Mouse (Mus musculus): ENCODE measurements around the gene Ttll5. TPM values are rescaled to one million over a fixed set of nuclear protein-coding genes. Genes with fewer than 3 reads are reported as not detected.

Gene Ttll5
- polyA plus RNA-seq, 1 experiment: 6.2 TPM

DNA sequence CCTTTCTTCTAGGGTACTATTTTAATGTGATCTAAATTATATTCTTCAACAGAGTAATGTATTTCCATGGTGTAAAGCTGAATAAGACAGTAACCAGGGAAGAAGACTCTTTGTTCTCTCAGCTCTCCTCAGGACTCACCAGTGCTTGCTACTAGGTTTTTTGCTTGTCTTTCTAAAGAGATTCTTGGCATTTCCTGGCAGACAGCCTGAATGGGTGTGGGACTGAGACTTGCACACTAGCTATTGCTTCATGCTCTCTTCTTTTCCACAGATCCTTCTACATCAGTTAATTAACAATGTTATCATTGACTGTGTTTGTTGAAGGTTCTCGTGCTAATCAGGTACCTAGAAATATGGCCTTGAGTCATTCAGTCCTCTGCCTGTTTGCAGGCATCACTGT is 29.8 kb downstream of the Ttll5 start:
- no peak for TF ChIP-seq POLR2A (IDR thresholded peaks at IDR 0.05; ENCODE audit: low read depth, low read length)
- TF ChIP-seq CTCF (IDR thresholded peaks at IDR 0.05; ENCODE audit: extremely low read depth, insufficient read depth, insufficient read length, insufficient replicate concordance): no peak
- Histone ChIP-seq H3K36me3 (ENCODE audit: control insufficient read depth, insufficient read depth, low read length) (peaks cover 3% of the 10 kb centered on the region), H3K27me3 (ENCODE audit: control insufficient read depth, insufficient read depth, low read length) (no peaks in the 10 kb centered on the region), H3K4me3 (ENCODE audit: extremely low read depth, insufficient read depth, insufficient read length) (no peak overlapping the region), H3K4me1 (ENCODE audit: control insufficient read depth, insufficient read depth, insufficient read length) (no peaks in the 10 kb centered on the region), H3K27ac (ENCODE audit: insufficient read depth, low read length) (no peak overlapping the region)
- DNase-seq (ENCODE audit: low read depth in 1 of 2, low spot score in 2 of 2): no peak
- 90% methylated on average over 1 of the region's 1 CpGs for WGBS

DNA sequence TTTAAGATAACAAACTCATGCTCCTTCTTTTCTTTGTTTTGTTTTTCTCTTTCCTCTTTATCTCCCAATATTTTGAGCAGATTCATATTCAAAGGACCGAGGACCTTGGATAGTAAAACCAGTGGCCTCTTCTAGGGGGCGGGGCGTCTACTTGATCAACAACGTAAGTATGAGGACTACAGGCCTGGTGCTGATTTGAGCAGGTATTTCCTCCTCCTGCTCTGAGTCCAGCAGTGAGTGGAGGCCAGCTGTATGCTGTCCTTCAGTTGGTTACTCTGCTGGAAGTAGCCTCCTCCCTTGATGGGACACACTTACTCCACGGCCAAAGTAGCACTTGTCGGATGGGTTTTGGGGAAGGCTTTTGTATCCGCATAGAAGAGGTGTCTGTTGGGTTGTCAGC is 32.8 kb downstream of the Ttll5 start:
- Histone ChIP-seq H3K4me1 (ENCODE audit: control insufficient read depth, insufficient read depth, insufficient read length) (no peaks in the 10 kb centered on the region), H3K27ac (ENCODE audit: insufficient read depth, low read length) (no peak overlapping the region), H3K4me3 (ENCODE audit: extremely low read depth, insufficient read depth, insufficient read length) (no peak overlapping the region), H3K27me3 (ENCODE audit: control insufficient read depth, insufficient read depth, low read length) (no peaks in the 10 kb centered on the region), H3K36me3 (ENCODE audit: control insufficient read depth, insufficient read depth, low read length) (peaks cover 3% of the 10 kb centered on the region)
- DNase-seq (ENCODE audit: low read depth in 1 of 2, low spot score in 2 of 2): no peak
- 94% methylated on average over 7 of the region's 7 CpGs for WGBS
- TF ChIP-seq POLR2A (IDR thresholded peaks at IDR 0.05; ENCODE audit: low read depth, low read length) (no peak), CTCF (IDR thresholded peaks at IDR 0.05; ENCODE audit: extremely low read depth, insufficient read depth, insufficient read length, insufficient replicate concordance) (no peak)

DNA sequence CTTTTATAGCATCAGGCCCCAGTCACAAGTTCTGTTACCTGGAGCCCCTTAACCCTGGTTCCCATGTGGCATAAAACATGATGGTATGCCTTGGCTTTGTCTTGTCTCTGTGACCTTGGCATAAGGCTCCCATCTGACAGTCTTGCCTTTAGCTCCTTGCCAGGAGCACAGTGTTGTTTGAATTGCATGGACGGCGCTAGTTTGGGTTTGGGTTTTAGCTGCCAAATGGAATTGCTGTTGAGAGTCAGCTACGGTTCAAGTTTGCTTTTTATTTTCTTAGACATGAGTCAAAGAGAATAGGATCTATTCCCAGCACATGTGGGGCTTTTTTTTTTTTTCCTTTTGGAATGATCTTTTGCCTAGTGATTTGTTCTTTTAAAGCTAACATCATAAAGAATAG is 34.7 kb downstream of the Ttll5 start:
- WGBS: 91% methylated on average over 3 of the region's 3 CpGs
- no peak for DNase-seq (ENCODE audit: low read depth in 1 of 2, low spot score in 2 of 2)

DNA sequence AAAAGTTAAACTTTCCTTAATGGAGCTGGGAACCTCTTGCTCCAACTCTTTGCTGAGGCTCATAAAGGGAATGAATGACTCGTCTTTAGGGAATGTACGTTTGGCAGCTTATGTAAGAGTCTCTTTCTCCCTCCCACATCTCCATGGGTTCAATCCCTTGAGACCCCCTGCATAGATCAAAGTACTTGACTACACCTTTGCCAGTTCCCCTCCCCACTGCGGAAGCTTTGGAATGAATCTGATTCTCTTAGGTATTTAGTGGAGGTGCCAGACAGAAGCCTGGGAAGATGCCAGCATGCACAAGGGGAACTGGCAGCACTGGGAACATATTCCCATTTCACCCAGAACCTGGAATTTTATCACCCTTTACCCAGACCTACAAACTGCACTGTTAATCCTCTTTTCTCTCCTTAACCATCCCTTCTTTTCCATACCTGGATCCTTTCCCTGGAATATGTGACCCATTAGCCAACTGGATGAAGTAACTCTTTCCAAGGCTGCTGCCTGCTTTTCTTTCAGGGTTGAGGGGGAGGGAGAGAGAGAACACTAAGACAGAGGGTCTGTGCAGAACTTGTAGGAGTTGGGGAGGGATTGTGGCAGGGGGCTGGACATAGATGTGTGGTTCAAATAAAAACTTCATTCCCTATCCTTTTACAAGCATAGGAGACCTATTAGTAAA is 35.2 kb downstream of the Ttll5 start:
- H3K4me3 ChIP-seq (ENCODE audit: extremely low read depth, insufficient read depth, insufficient read length): no peak overlapping the region
- H3K36me3 ChIP-seq (ENCODE audit: control insufficient read depth, insufficient read depth, low read length): peaks cover 3% of the 10 kb centered on the region; the same call in 1 of the 2 replicates
- 89% methylated on average over 3 of the region's 3 CpGs for WGBS
- TF ChIP-seq POLR2A (IDR thresholded peaks at IDR 0.05; ENCODE audit: low read depth, low read length) (no peak), CTCF (IDR thresholded peaks at IDR 0.05; ENCODE audit: extremely low read depth, insufficient read depth, insufficient read length, insufficient replicate concordance) (no peak)
- H3K27ac ChIP-seq (ENCODE audit: insufficient read depth, low read length): no peak overlapping the region
- no peaks in the 10 kb centered on the region for H3K27me3 ChIP-seq (ENCODE audit: control insufficient read depth, insufficient read depth, low read length)
- no peaks in the 10 kb centered on the region for H3K4me1 ChIP-seq (ENCODE audit: control insufficient read depth, insufficient read depth, insufficient read length)
- no peak for DNase-seq (ENCODE audit: low read depth in 1 of 2, low spot score in 2 of 2)

More for the DNA sequence above, 34.7 kb downstream of the Ttll5 start:
- TF ChIP-seq POLR2A (IDR thresholded peaks at IDR 0.05; ENCODE audit: low read depth, low read length) (no peak), CTCF (IDR thresholded peaks at IDR 0.05; ENCODE audit: extremely low read depth, insufficient read depth, insufficient read length, insufficient replicate concordance) (no peak)
- Histone ChIP-seq H3K27ac (ENCODE audit: insufficient read depth, low read length) (no peak overlapping the region), H3K27me3 (ENCODE audit: control insufficient read depth, insufficient read depth, low read length) (no peaks in the 10 kb centered on the region), H3K4me3 (ENCODE audit: extremely low read depth, insufficient read depth, insufficient read length) (no peak overlapping the region), H3K36me3 (ENCODE audit: control insufficient read depth, insufficient read depth, low read length) (peaks cover 3% of the 10 kb centered on the region; the same call in 1 of the 2 replicates), H3K4me1 (ENCODE audit: control insufficient read depth, insufficient read depth, insufficient read length) (no peaks in the 10 kb centered on the region)

DNA sequence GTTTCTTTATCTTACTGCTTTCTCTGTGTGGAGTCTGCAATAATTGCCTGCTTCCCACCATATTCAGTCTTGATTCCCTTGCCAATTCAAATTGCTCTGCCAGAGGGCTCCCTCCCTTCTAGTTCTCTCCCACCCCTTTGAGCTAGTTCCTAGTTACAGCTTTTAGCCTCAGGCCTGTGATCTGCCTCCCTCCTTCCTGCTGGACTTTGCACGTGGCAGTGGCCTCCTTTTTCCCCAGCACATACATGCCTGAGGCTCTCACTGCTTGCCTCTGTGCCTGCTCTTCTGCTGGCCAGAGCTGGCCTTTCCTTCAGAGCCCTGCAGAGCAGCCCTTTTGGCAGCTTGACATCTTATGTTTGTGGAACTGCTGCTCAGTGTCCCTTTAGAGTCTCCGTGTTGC is 38.1 kb downstream of the Ttll5 start:
- Histone ChIP-seq H3K4me3 (ENCODE audit: extremely low read depth, insufficient read depth, insufficient read length) (no peak overlapping the region), H3K27me3 (ENCODE audit: control insufficient read depth, insufficient read depth, low read length) (no peaks in the 10 kb centered on the region), H3K36me3 (ENCODE audit: control insufficient read depth, insufficient read depth, low read length) (no peaks in the 10 kb centered on the region), H3K4me1 (ENCODE audit: control insufficient read depth, insufficient read depth, insufficient read length) (no peaks in the 10 kb centered on the region), H3K27ac (ENCODE audit: insufficient read depth, low read length) (no peak overlapping the region)
- TF ChIP-seq CTCF (IDR thresholded peaks at IDR 0.05; ENCODE audit: extremely low read depth, insufficient read depth, insufficient read length, insufficient replicate concordance) (no peak), POLR2A (IDR thresholded peaks at IDR 0.05; ENCODE audit: low read depth, low read length) (no peak)
- WGBS: 78% methylated on average over 2 of the region's 2 CpGs
- DNase-seq (ENCODE audit: low read depth in 1 of 2, low spot score in 2 of 2): no peak

DNA sequence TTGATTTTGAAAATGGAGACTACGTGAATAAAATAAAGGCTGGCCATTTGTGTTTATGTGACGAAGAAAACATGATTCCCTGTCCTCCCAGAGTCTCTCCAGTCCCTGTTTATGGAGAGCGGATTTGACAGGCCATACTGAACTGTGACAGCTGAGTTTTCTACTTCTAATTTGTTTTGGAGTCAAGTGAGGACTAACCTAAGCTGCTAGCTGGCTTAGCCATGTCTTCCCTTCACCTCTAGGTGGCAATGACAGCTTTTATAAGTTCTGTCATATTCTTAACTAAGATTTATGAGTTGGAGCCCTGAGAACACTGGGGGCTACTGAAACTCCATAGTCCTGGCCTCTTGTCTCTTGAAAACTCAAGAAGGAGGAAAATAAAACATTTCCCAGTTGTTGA is 41.1 kb downstream of the Ttll5 start:
- whole genome bisulfite sequencing: 84% methylated on average over 3 of the region's 3 CpGs
- Histone ChIP-seq H3K4me1 (ENCODE audit: control insufficient read depth, insufficient read depth, insufficient read length) (no peaks in the 10 kb centered on the region), H3K4me3 (ENCODE audit: extremely low read depth, insufficient read depth, insufficient read length) (no peak overlapping the region), H3K36me3 (ENCODE audit: control insufficient read depth, insufficient read depth, low read length) (no peaks in the 10 kb centered on the region), H3K27ac (ENCODE audit: insufficient read depth, low read length) (no peak overlapping the region), H3K27me3 (ENCODE audit: control insufficient read depth, insufficient read depth, low read length) (no peaks in the 10 kb centered on the region)
- peak in 1 of 2 experiments; percentile 5 for DNase-seq (ENCODE audit: low read depth in 1 of 2, low spot score in 2 of 2)
- TF ChIP-seq CTCF (IDR thresholded peaks at IDR 0.05; ENCODE audit: extremely low read depth, insufficient read depth, insufficient read length, insufficient replicate concordance): no peak
- TF ChIP-seq POLR2A (IDR thresholded peaks at IDR 0.05; ENCODE audit: low read depth, low read length): no peak

DNA sequence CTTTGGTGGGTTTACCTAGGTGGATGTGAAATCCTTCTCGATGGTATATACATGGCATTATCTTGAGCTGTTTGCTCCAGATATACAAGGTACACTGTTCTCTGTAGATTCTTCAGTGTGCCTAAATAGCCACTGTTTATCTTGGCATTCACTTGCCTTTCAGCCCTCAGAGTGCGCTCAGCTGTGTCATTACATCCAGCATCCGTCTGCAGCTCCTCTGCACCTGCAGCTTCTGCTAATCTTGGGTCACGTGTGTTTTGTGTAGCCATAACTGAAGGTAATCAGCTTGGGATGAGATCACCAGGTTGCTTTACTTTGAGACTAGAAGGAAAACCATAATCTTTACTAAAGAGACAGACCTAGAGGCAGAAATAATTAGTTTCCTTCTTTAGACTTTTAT is 42.2 kb downstream of the Ttll5 start:
- no peak overlapping the region for H3K27ac ChIP-seq (ENCODE audit: insufficient read depth, low read length)
- H3K4me3 ChIP-seq (ENCODE audit: extremely low read depth, insufficient read depth, insufficient read length): no peak overlapping the region
- WGBS: 87% methylated on average over 4 of the region's 4 CpGs
- TF ChIP-seq POLR2A (IDR thresholded peaks at IDR 0.05; ENCODE audit: low read depth, low read length): no peak
- no peak for TF ChIP-seq CTCF (IDR thresholded peaks at IDR 0.05; ENCODE audit: extremely low read depth, insufficient read depth, insufficient read length, insufficient replicate concordance)
- no peaks in the 10 kb centered on the region for H3K36me3 ChIP-seq (ENCODE audit: control insufficient read depth, insufficient read depth, low read length)
- H3K4me1 ChIP-seq (ENCODE audit: control insufficient read depth, insufficient read depth, insufficient read length): no peaks in the 10 kb centered on the region
- no peaks in the 10 kb centered on the region for H3K27me3 ChIP-seq (ENCODE audit: control insufficient read depth, insufficient read depth, low read length)
- DNase-seq (ENCODE audit: low read depth in 1 of 2, low spot score in 2 of 2): no peak

Measured in spleen, adult 2 months (tissue).